Mouse (Mus musculus) spleen, postnatal 0 days (tissue): Measurements from ENCODE around the gene Actl6b. TPM values are rescaled to one million over a fixed set of nuclear protein-coding genes. Genes with fewer than 3 reads are reported as not detected.

Experiments
- polyA plus RNA-seq: library from polyadenylated mRNA; unstranded; fragments of >200 nt; fragmentation: Nextera tagmentation; extraction: Ambion mirVana; gene quantifications from 2 replicates; pipeline ENCODE4 v1.2.1, GENCODE M21; 2015

Actl6b gene
- not detected in 2 replicates for polyA plus RNA-seq

GRCm38 (mm10) chr5:137553411-137553837 is at the start of gene Actl6b:
Gene Actl6b (plus strand): TSS chr5:137553517.

GRCm38 (mm10) chr5:137518436-137518835 is 34.9 kb upstream of the Actl6b start, which contains the start of gene Gigyf1:
Gene Gigyf1 (plus strand): TSS chr5:137518548.

GRCm38 (mm10) chr5:137533117-137533827 is 20.0 kb upstream of the Actl6b start, which contains the start of the genes Epo and Gnb2:
Gene Epo (minus strand): TSS chr5:137533242.
Gene Gnb2 (minus strand): TSS chr5:137533510.

GRCm38 (mm10) chr5:137569665-137570064 is 16.3 kb downstream of the Actl6b start, which contains the start of gene Tfr2:
Gene Tfr2 (plus strand): TSS chr5:137569840.

GRCm38 (mm10) chr5:137600619-137601364 is 47.5 kb downstream of the Actl6b start, which contains the start of gene Mospd3:
Gene Mospd3 (minus strand): TSS chr5:137601058.

GRCm38 (mm10) chr5:137613550-137613949 is 60.2 kb downstream of the Actl6b start, which contains the start of gene Pcolce:
Gene Pcolce (minus strand): TSS chr5:137613784.

Other genes with a start within 250 kb of the Actl6b start
- gene Srrt, start 245.8 kb upstream of the Actl6b start, polyA plus RNA-seq: 69.0 and 72.3 TPM in 2 replicates
- gene Trip6, start 239.1 kb upstream of the Actl6b start, polyA plus RNA-seq: 15.6 and 21.3 TPM in 2 replicates
- 6.2 and 9.9 TPM in 2 replicates for gene Slc12a9, start 219.9 kb upstream of the Actl6b start, polyA plus RNA-seq
- 5.6 and 8.0 TPM in 2 replicates for gene Ephb4, start 203.4 kb upstream of the Actl6b start, polyA plus RNA-seq
- 0.06 and 0.15 TPM in 2 replicates for gene Zan, start 76.5 kb upstream of the Actl6b start, polyA plus RNA-seq
- gene Pop7, start 51.0 kb upstream of the Actl6b start, polyA plus RNA-seq: 44.1 and 45.5 TPM in 2 replicates
- gene Gigyf1, start 35.0 kb upstream of the Actl6b start, polyA plus RNA-seq: 9.3 and 10.5 TPM in 2 replicates
- gene Epo, start 20.3 kb upstream of the Actl6b start, polyA plus RNA-seq: not detected in 2 replicates
- 296 and 329 TPM in 2 replicates for gene Gnb2, start 20.0 kb upstream of the Actl6b start, polyA plus RNA-seq
- 43.2 and 45.5 TPM in 2 replicates for gene Tfr2, start 16.3 kb downstream of the Actl6b start, polyA plus RNA-seq
- gene Mospd3, start 47.5 kb downstream of the Actl6b start, polyA plus RNA-seq: 55.8 TPM in 2 replicates
- gene Pcolce, start 60.3 kb downstream of the Actl6b start, polyA plus RNA-seq: 61.6 and 75.4 TPM in 2 replicates
- 0.10 TPM in 1 of 2 replicates, not detected in the other for gene Fbxo24, start 75.5 kb downstream of the Actl6b start, polyA plus RNA-seq
- gene Lrch4, start 75.6 kb downstream of the Actl6b start, polyA plus RNA-seq: 41.9 and 54.3 TPM in 2 replicates
- 9.0 and 10.1 TPM in 2 replicates for gene Gm20605, start 75.7 kb downstream of the Actl6b start, polyA plus RNA-seq
- gene Sap25, start 87.8 kb downstream of the Actl6b start, polyA plus RNA-seq: 16.9 and 18.4 TPM in 2 replicates
- gene Irs3, start 92.2 kb downstream of the Actl6b start, polyA plus RNA-seq: 0.05 and 0.12 TPM in 2 replicates
- 36.8 and 43.3 TPM in 2 replicates for gene Agfg2, start 131.2 kb downstream of the Actl6b start, polyA plus RNA-seq
- gene Nyap1, start 188.1 kb downstream of the Actl6b start, polyA plus RNA-seq: 0.24 and 0.30 TPM in 2 replicates
- gene Tsc22d4, start 192.2 kb downstream of the Actl6b start, polyA plus RNA-seq: 114 and 132 TPM in 2 replicates
- 28.5 and 28.7 TPM in 2 replicates for gene Ppp1r35, start 225.3 kb downstream of the Actl6b start, polyA plus RNA-seq
- 8.4 and 9.4 TPM in 2 replicates for gene Mepce, start 234.1 kb downstream of the Actl6b start, polyA plus RNA-seq
- gene Zcwpw1, start 234.3 kb downstream of the Actl6b start, polyA plus RNA-seq: 5.6 and 7.4 TPM in 2 replicates